In genomic region chr7:144001628-144002027, GRCm38 (mm10) we compare ENCODE assay signal across 24 mouse cellular contexts. TPM values are rescaled to one million over a fixed set of nuclear protein-coding genes. Genes with fewer than 3 reads are reported as not detected.
DNase-seq lines count a peak whose midpoint lies in the region; TF ChIP-seq lines count a peak whose summit lies in the region.
"Had no signal": no experiment of that assay in that cellular context is flagged by ENCODE, and none has a peak within 500 bp of the region (broad histone marks: within the 10 kb centered on the region; RNA-seq: fewer than 3 reads in every experiment).

TSS of gene Shank2 (plus strand) at chr7:144001928.

- no peak for DNase-seq in adrenal gland, postnatal 4 days (ENCODE audit: low spot score in 2 of 2)
- no peak for DNase-seq in adrenal gland, postnatal 10 days
- DNase-seq in layer of hippocampus, adult 8-10 months (ENCODE audit: low spot score in 2 of 2) = no peak
- no peak for DNase-seq in layer of hippocampus, adult 9-11 months
- no peak for DNase-seq in left cerebral cortex, postnatal 14 days (ENCODE audit: low spot score in 2 of 2)
- DNase-seq in B cell, adult 2 months = no peak
- DNase-seq in cerebellum, postnatal 25 days = no peak
- DNase-seq: gastrocnemius, adult 2 months; kidney, adult 8-10 months; kidney, postnatal 4 days; liver; liver, postnatal 0 days; lung, postnatal 14 days; retina, postnatal 1 day; thymus, postnatal 4 days had no signal

- H3K4me3 ChIP-seq in cortical plate, adult 2 months (ENCODE audit: insufficient read depth, low read length) = no peak within 1 kb of the TSS
- H3K4me3 ChIP-seq: embryonic facial prominence, embryonic 12.5 days; forebrain, embryonic 15.5 days; gastrocnemius, adult 2 months; heart, embryonic 12.5 days; megakaryocyte, embryonic 14.5 days; neural tube, embryonic 12.5 days had no signal

- intact Hi-C loops in left cerebral cortex, postnatal 14 days (cut with DNase I) = no loop called here

- no peak for TF ChIP-seq POLR2A in cortical plate, adult 2 months (IDR thresholded peaks at IDR 0.05; ENCODE audit: extremely low read depth, insufficient read depth, low read length)

- no peaks in the 10 kb centered on the region for H3K4me1 ChIP-seq in cortical plate, adult 2 months (ENCODE audit: control insufficient read depth, insufficient read depth, low read length)
- H3K4me1 ChIP-seq: embryonic facial prominence, embryonic 12.5 days; forebrain, embryonic 15.5 days; heart, embryonic 12.5 days; megakaryocyte, embryonic 14.5 days; neural tube, embryonic 12.5 days had no signal

- TF ChIP-seq CTCF in cortical plate, adult 2 months (IDR thresholded peaks at IDR 0.05; ENCODE audit: extremely low read depth, insufficient read depth, low read length) = no peak

- H3K27ac ChIP-seq in cortical plate, adult 2 months (ENCODE audit: insufficient read depth, low read length) = no peak within 1 kb of the TSS
- H3K27ac ChIP-seq: embryonic facial prominence, embryonic 12.5 days; forebrain, embryonic 15.5 days; gastrocnemius, adult 2 months; neural tube, embryonic 12.5 days had no signal

RNA-seq across cellular contexts. Expression of gene Shank2, which starts in this region (rescaled TPM):
- 10 to 100 TPM; 11.1 to 17.7 TPM for total RNA-seq in adrenal gland, postnatal 4 days (2021)
- total RNA-seq in adrenal gland, postnatal 10 days (2021) = 1 to 10 TPM; 3.6 to 6.5 TPM
- total RNA-seq in layer of hippocampus, adult 8-10 months (2022) = 100 to 1,000 TPM; 100 to 137 (median 119) TPM
- 69.7 and 71.0 TPM in 2 replicates for polyA plus RNA-seq in cortical plate, adult 2 months (2012; rRNA removed)
- 100 to 1,000 TPM; 170 to 187 TPM for total RNA-seq in left cerebral cortex, postnatal 14 days (2021)
- total RNA-seq: common myeloid progenitor, adult 5-6 weeks; granulocyte monocyte progenitor cell, adult 5-6 weeks; monocyte, adult 5-6 weeks had no signal

Comparison
In these comparisons a context has a peak if more than half of its experiments do, and no peak if none do; other contexts are left out.
1. RNA of gene Shank2 (total RNA-seq): 170 to 187 TPM in left cerebral cortex, postnatal 14 days and 100 to 137 TPM in layer of hippocampus, adult 8-10 months; 11.1 to 17.7 TPM in adrenal gland, postnatal 4 days and 3.6 to 6.5 TPM in adrenal gland, postnatal 10 days; every median in the first group is over 4 times any median in the second.